Mouse (Mus musculus) gastrocnemius, postnatal 25 days (tissue): ENCODE results near the gene Prrg2. TPM values are rescaled to one million over a fixed set of nuclear protein-coding genes. Genes with fewer than 3 reads are reported as not detected.

Experiments used
- DNase-seq: peaks from one replicate; pipeline ENCODE4 v3.0.0; 2022
- microRNA-seq, 2 experiments: library from miRNA; unstranded; fragments of <30 nt; microRNA quantifications; one replicate each; pipeline ENCODE4 v1.2.0; 2021; ENCODE audit warnings: borderline replicate concordance in 2 of 2
- total RNA-seq, 2 experiments: library from RNA; stranded (reverse); gene quantifications; 1 replicate in 1 of 2; 2 replicates in 1 of 2; pipeline ENCODE4 v1.2.3; 2021

The Prrg2 gene
- total RNA-seq, 2 experiments from 2014 or later, result 6.9 to 9.1 TPM

- no peak for DNase-seq
Observed at GRCm38 (mm10) chr7:45007846-45008245, 54.6 kb downstream of the Prrg2 start.

- no peak for DNase-seq
Observed at GRCm38 (mm10) chr7:45007141-45007540, 55.3 kb downstream of the Prrg2 start.

GRCm38 (mm10) chr7:45006503-45006902 is 56.0 kb downstream of the Prrg2 start:
- DNase-seq, result no peak

- no peak for DNase-seq
Observed at GRCm38 (mm10) chr7:45005321-45005992, 57.0 kb downstream of the Prrg2 start.

- no peak for DNase-seq
Observed at GRCm38 (mm10) chr7:45004546-45004945, 57.9 kb downstream of the Prrg2 start.

Small RNAs within 50 kb of the gene (microRNA-seq; reads per million reads assigned to microRNA genes)
- gene Mir7054, result 0.26 to 2.2 reads per million in 2 experiments

Other genes with a start within 250 kb of the Prrg2 start
- 10 to 100 TPM; 18.4 to 22.2 TPM for gene Nup62, start 246.6 kb downstream of the Prrg2 start, total RNA-seq
- 1 to 10 TPM; 1.8 to 3.1 TPM for gene Il4i1, start 246.3 kb downstream of the Prrg2 start, total RNA-seq
- 10 to 100 TPM; 57.2 to 70.6 TPM for gene Atf5, start 246.0 kb downstream of the Prrg2 start, total RNA-seq
- 100 to 1,000 TPM; 103 to 113 TPM for gene Akt1s1, start 213.7 kb downstream of the Prrg2 start, total RNA-seq
- gene Tbc1d17, start 213.6 kb downstream of the Prrg2 start, total RNA-seq, result 10 to 100 TPM; 38.6 to 41.2 TPM
- 10 to 100 TPM; 15.6 to 15.8 TPM for gene Pnkp, start 205.5 kb downstream of the Prrg2 start, total RNA-seq
- gene Ptov1, start 192.9 kb downstream of the Prrg2 start, total RNA-seq, result 100 to 1,000 TPM; 116 to 125 TPM
- gene Med25, start 170.0 kb downstream of the Prrg2 start, total RNA-seq, result 10 to 100 TPM; 50.9 to 51.2 TPM
- gene Fuz, start 166.6 kb downstream of the Prrg2 start, total RNA-seq, result 10 to 100 TPM; 16.1 to 17.3 TPM
- gene Ap2a1, start 133.2 kb downstream of the Prrg2 start, total RNA-seq, result 10 to 100 TPM; 57.1 to 57.2 TPM
- not detected for gene Tsks, start 119.5 kb downstream of the Prrg2 start, total RNA-seq
- 1 to 10 TPM; 1.6 to 2.0 TPM for gene Cpt1c, start 87.8 kb downstream of the Prrg2 start, total RNA-seq
- 100 to 1,000 TPM; 119 to 142 TPM for gene Prmt1, start 76.1 kb downstream of the Prrg2 start, total RNA-seq
- 10 to 100 TPM; 16.1 to 20.9 TPM for gene Irf3, start 65.0 kb downstream of the Prrg2 start, total RNA-seq
- gene Bcl2l12, start 64.0 kb downstream of the Prrg2 start, total RNA-seq, result 1 to 10 TPM; 7.4 to 9.6 TPM
- 10 to 100 TPM; 35.8 to 38.1 TPM for gene Scaf1, start 46.3 kb downstream of the Prrg2 start, total RNA-seq
- 10 to 100 TPM; 22.5 to 30.6 TPM for gene Rras, start 44.7 kb downstream of the Prrg2 start, total RNA-seq
- 10 to 100 TPM; 14.1 to 16.1 TPM for gene Prr12, start 9.8 kb downstream of the Prrg2 start, total RNA-seq
- gene Nosip, start 248 bp downstream of the Prrg2 start, total RNA-seq, result 10 to 100 TPM; 30.8 to 31.6 TPM
- gene Rcn3, start 29.5 kb upstream of the Prrg2 start, total RNA-seq, result 10 to 100 TPM; 24.0 to 32.8 TPM
- gene Fcgrt, start 41.2 kb upstream of the Prrg2 start, total RNA-seq, result 10 to 100 TPM; 40.3 to 54.5 TPM
- 100 to 1,000 TPM; 413 to 448 TPM for gene Rps11, start 61.8 kb upstream of the Prrg2 start, total RNA-seq
- 100 to 1,000 TPM; 520 to 561 TPM for gene Rpl13a, start 66.1 kb upstream of the Prrg2 start, total RNA-seq
- not detected for gene Gm45713, start 73.6 kb upstream of the Prrg2 start, total RNA-seq
- gene Flt3l, start 73.8 kb upstream of the Prrg2 start, total RNA-seq, result 1 to 10 TPM; 4.2 TPM
- 10 to 100 TPM; 32.0 to 38.1 TPM for gene Pih1d1, start 91.6 kb upstream of the Prrg2 start, total RNA-seq
- 10 to 100 TPM; 15.6 to 15.9 TPM for gene Aldh16a1, start 91.9 kb upstream of the Prrg2 start, total RNA-seq
- 1 to 10 TPM; 1.1 to 2.5 TPM for gene Slc17a7, start 101.3 kb upstream of the Prrg2 start, total RNA-seq
- gene Gfy, start 116.9 kb upstream of the Prrg2 start, total RNA-seq, result not detected
- gene Pth2, start 118.3 kb upstream of the Prrg2 start, total RNA-seq, result not detected
- under 1 TPM; 0.19 to 0.23 TPM for gene Ccdc155, start 142.2 kb upstream of the Prrg2 start, total RNA-seq
- gene Dkkl1, start 149.5 kb upstream of the Prrg2 start, total RNA-seq, result not detected
- gene Tead2, start 153.1 kb upstream of the Prrg2 start, total RNA-seq, result 1 to 10 TPM; 2.5 to 2.8 TPM
- gene Cd37, start 176.4 kb upstream of the Prrg2 start, total RNA-seq, result 1 to 10 TPM; 1.3 to 2.0 TPM
- gene Slc6a16, start 178.4 kb upstream of the Prrg2 start, total RNA-seq, result not detected
- not detected for gene Slc6a21, start 214.8 kb upstream of the Prrg2 start, total RNA-seq